Mouse (Mus musculus): Measurements from ENCODE around the gene Odf3l2. TPM values are rescaled to one million over a fixed set of nuclear protein-coding genes. Genes with fewer than 3 reads are reported as not detected.

Odf3l2 gene
- polyA plus RNA-seq, 1 experiment: not detected

GRCm38 (mm10) chr10:79672088-79672455, 26.5 kb upstream of the Odf3l2 start:
- Histone ChIP-seq H3K36me3 (replicated peaks; ENCODE audit: low read length) (peaks cover 47% of the 10 kb centered on the region), H3K4me1 (peaks cover 34% of the 10 kb centered on the region), H3K4me3 (replicated peaks) (no peak overlapping the region), H3K9me3 (no peaks in the 10 kb centered on the region), H3K27me3 (replicated peaks) (no peaks in the 10 kb centered on the region)
- TF ChIP-seq GATA1 (IDR thresholded peaks at IDR 0.05; ENCODE audit: borderline replicate concordance, low read length): no peak
- TF ChIP-seq FLI1 (IDR thresholded peaks at IDR 0.05; ENCODE audit: low read length): no peak

GRCm38 (mm10) chr10:79671396-79672087, 26.0 kb upstream of the Odf3l2 start:
- TF ChIP-seq FLI1 (IDR thresholded peaks at IDR 0.05; ENCODE audit: low read length) (no peak), GATA1 (IDR thresholded peaks at IDR 0.05; ENCODE audit: borderline replicate concordance, low read length) (no peak)
- Histone ChIP-seq H3K27me3 (replicated peaks) (no peaks in the 10 kb centered on the region), H3K9me3 (no peaks in the 10 kb centered on the region), H3K4me3 (replicated peaks) (no peak overlapping the region), H3K36me3 (replicated peaks; ENCODE audit: low read length) (peaks cover 45% of the 10 kb centered on the region), H3K4me1 (peaks cover 34% of the 10 kb centered on the region)

DNA sequence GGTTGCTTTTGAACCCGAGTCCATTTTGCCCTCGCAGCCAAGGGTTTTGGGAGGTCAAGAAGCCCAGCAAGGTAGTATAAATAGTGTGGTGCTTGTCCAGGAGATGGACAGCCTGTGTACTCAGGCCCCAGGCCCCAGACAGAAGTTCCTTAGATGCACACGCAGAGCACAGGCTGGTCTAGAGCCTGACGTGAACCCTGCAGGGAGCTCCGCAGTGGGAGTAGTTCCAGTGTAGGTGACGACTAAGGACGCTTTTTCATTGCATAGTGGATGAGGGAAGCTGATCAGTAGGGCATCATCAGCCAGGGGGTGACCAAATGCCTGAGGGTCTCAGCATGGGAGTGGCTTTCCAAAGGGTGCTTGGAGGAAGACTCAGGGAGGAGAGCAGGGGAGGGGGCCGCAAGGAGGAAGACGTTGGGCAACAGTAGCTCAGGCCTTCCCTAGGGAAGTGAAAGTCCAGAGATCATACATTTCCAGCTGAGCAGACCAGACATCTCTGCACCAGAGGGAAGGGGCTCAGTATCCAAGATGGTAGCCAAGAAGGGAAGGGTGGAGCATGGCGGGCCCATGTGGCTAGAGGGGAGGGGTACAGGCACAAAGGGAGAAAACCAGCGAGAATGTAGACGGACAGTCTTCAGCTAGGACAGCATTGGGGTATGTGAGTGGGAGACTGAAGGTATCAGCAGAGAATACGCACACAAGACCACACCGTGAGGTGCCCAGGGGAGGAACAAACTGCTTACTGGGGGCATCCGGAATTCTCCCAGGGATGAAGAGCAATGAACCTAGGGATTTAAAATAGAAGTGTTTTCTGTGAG, 24.7 kb upstream of the Odf3l2 start:
- Histone ChIP-seq H3K4me3 (replicated peaks) (peak overlapping the region; percentile 98), H3K27me3 (replicated peaks) (peaks cover 6% of the 10 kb centered on the region), H3K4me1 (peaks cover 34% of the 10 kb centered on the region), H3K9me3 (no peaks in the 10 kb centered on the region), H3K36me3 (replicated peaks; ENCODE audit: low read length) (peaks cover 32% of the 10 kb centered on the region)
- TF ChIP-seq GATA1 (IDR thresholded peaks at IDR 0.05; ENCODE audit: borderline replicate concordance, low read length) (no peak), FLI1 (IDR thresholded peaks at IDR 0.05; ENCODE audit: low read length) (no peak)

DNA sequence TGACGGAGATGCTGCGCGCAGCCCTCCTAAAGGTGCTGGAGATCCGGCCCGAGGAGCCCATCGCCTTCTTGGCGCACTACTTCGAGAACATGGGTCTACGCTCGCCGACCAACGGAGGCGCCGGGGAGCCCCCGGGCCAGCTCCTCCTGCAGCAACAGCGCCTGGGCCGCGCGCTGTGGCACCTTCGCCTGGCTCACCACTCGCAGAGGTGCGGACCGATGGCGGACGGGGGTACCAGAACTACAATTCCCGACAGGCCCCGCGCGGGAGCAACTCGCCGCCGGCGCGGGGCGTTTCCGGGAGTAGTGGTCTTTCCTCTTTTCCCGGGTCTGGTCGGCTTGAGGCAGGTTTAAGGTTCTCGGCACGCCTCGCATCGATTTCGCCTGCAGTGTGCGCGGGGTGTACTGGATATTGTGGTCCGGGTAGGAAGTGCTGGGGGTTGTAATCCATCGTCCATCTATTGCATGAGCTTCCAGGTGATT, 24.1 kb upstream of the Odf3l2 start:
- Histone ChIP-seq H3K36me3 (replicated peaks; ENCODE audit: low read length) (peaks cover 28% of the 10 kb centered on the region), H3K4me1 (peaks cover 34% of the 10 kb centered on the region), H3K4me3 (replicated peaks) (peak overlapping the region; percentile 98), H3K9me3 (no peaks in the 10 kb centered on the region), H3K27me3 (replicated peaks) (peaks cover 12% of the 10 kb centered on the region)
- no peak for TF ChIP-seq FLI1 (IDR thresholded peaks at IDR 0.05; ENCODE audit: low read length)
- TF ChIP-seq GATA1 (IDR thresholded peaks at IDR 0.05; ENCODE audit: borderline replicate concordance, low read length): no peak

- peaks cover 21% of the 10 kb centered on the region for H3K36me3 ChIP-seq (replicated peaks; ENCODE audit: low read length)
- peaks cover 12% of the 10 kb centered on the region for H3K27me3 ChIP-seq (replicated peaks)
- peaks cover 37% of the 10 kb centered on the region for H3K4me1 ChIP-seq
- no peaks in the 10 kb centered on the region for H3K9me3 ChIP-seq
- peak within 1 kb of the TSS; percentile 98 for H3K4me3 ChIP-seq (replicated peaks)
- no peak for TF ChIP-seq GATA1 (IDR thresholded peaks at IDR 0.05; ENCODE audit: borderline replicate concordance, low read length)
- no peak; the same call in 1 of the 2 replicates for TF ChIP-seq FLI1 (IDR thresholded peaks at IDR 0.05; ENCODE audit: low read length)
These were observed 23.4 kb upstream of the Odf3l2 start, which contains the start of gene Tpgs1 for GRCm38 (mm10) chr10:79668771-79669575. TSS of gene Tpgs1 (plus strand) at chr10:79669369.

DNA sequence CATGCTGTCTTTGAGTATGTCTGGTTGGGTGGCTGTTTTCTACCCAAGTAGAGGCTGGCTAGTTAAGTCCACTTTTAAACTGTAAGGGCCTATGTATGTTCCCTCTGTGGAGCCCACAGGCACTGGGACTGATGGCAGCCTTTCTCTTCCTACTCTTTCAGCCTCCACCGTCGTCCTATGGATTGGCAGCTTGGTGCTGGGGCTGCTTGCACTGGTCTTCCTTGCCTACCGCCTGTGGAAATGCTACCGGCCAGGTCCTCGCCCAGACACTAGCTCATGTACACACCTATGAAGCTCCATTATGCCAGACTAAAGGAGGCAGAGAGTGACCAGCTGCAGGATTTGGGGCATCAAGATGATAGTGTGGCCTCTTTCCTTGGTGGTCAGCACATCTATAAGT, 22.5 kb upstream of the Odf3l2 start:
- Histone ChIP-seq H3K27me3 (replicated peaks) (peaks cover 12% of the 10 kb centered on the region), H3K4me1 (peaks cover 40% of the 10 kb centered on the region), H3K9me3 (no peaks in the 10 kb centered on the region), H3K36me3 (replicated peaks; ENCODE audit: low read length) (peaks cover 12% of the 10 kb centered on the region), H3K4me3 (replicated peaks) (no peak overlapping the region)
- TF ChIP-seq FLI1 (IDR thresholded peaks at IDR 0.05; ENCODE audit: low read length) (no peak), GATA1 (IDR thresholded peaks at IDR 0.05; ENCODE audit: borderline replicate concordance, low read length) (no peak)

DNA sequence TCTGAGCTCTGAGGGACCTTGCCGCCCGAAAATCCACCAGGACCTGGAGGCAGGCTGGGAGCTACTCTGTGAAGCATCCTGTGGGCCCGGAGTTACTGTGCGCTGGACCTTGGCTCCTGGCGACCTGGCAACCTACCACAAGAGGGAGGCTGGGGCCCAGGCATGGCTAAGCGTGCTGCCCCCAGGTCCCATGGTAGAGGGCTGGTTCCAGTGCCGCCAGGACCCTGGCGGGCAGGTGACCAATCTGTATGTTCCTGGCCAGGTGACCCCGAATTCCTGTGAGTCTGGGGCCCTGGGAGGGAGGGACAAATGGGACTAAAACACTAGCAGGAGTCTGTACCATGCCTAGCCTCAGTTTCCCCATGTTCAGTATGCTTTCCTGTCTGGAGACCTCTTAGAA, 21.0 kb upstream of the Odf3l2 start:
- Histone ChIP-seq H3K4me3 (replicated peaks) (no peak overlapping the region), H3K27me3 (replicated peaks) (peaks cover 20% of the 10 kb centered on the region), H3K4me1 (peaks cover 40% of the 10 kb centered on the region)

GRCm38 (mm10) chr10:79665051-79665450, 19.5 kb upstream of the Odf3l2 start:
- no peaks in the 10 kb centered on the region for H3K36me3 ChIP-seq (replicated peaks; ENCODE audit: low read length)
- no peaks in the 10 kb centered on the region for H3K9me3 ChIP-seq
- H3K4me1 ChIP-seq: peaks cover 31% of the 10 kb centered on the region
- no peak overlapping the region for H3K4me3 ChIP-seq (replicated peaks)
- peaks cover 22% of the 10 kb centered on the region for H3K27me3 ChIP-seq (replicated peaks)
- TF ChIP-seq FLI1 (IDR thresholded peaks at IDR 0.05; ENCODE audit: low read length): no peak
- no peak for TF ChIP-seq GATA1 (IDR thresholded peaks at IDR 0.05; ENCODE audit: borderline replicate concordance, low read length)

More for the DNA sequence above, 21.0 kb upstream of the Odf3l2 start:
- TF ChIP-seq FLI1 (IDR thresholded peaks at IDR 0.05; ENCODE audit: low read length) (no peak), GATA1 (IDR thresholded peaks at IDR 0.05; ENCODE audit: borderline replicate concordance, low read length) (no peak)
- no peaks in the 10 kb centered on the region for H3K9me3 ChIP-seq
- no peaks in the 10 kb centered on the region for H3K36me3 ChIP-seq (replicated peaks; ENCODE audit: low read length)

GRCm38 (mm10) chr10:79664131-79664665, 18.7 kb upstream of the Odf3l2 start, which contains the start of gene Madcam1:
TSS of gene Madcam1 (plus strand) at chr10:79664559.
- no peak within 1 kb of the TSS for H3K4me3 ChIP-seq (replicated peaks)

More at GRCm38 (mm10) chr10:79664131-79664665, 18.7 kb upstream of the Odf3l2 start, which contains the start of gene Madcam1:
- no peak for TF ChIP-seq FLI1 (IDR thresholded peaks at IDR 0.05; ENCODE audit: low read length)
- TF ChIP-seq GATA1 (IDR thresholded peaks at IDR 0.05; ENCODE audit: borderline replicate concordance, low read length): no peak
- Histone ChIP-seq H3K27me3 (replicated peaks) (peaks cover 22% of the 10 kb centered on the region), H3K9me3 (no peaks in the 10 kb centered on the region), H3K36me3 (replicated peaks; ENCODE audit: low read length) (no peaks in the 10 kb centered on the region), H3K4me1 (peaks cover 30% of the 10 kb centered on the region)

Measured in megakaryocyte, embryonic 14.5 days (primary cell).